Mouse (Mus musculus) neural tube, embryonic 11.5 days (tissue): ENCODE data around the gene 4930522H14Rik. TPM values are rescaled to one million over a fixed set of nuclear protein-coding genes. Genes with fewer than 3 reads are reported as not detected.

ENCODE experiments used
- ATAC-seq: fragments of 200-750 bp; cut with Nextera tagmentation; 2 replicates; pipeline ENCODE4 v1.8.0; 2017; ENCODE audit warnings: moderate number of reproducible peaks, mild to moderate bottlenecking, moderate TSS enrichment, moderate library complexity; ENCODE audit not compliant: insufficient read depth, low FRiP score, low TSS enrichment
- DNase-seq: peaks from one replicate; pipeline ENCODE4 v3.0.0-alpha.2; 2015; ENCODE audit warnings: low spot score
- H3K27ac ChIP-seq: fragments of 300-500 bp; sonication (generic); 2 replicates; pipeline ENCODE4 v1.5.1; 2014; ENCODE audit warnings: low read depth, mild to moderate bottlenecking, low read length
- H3K27me3 ChIP-seq: fragments of 300-500 bp; sonication (generic); 2 replicates; pipeline ENCODE4 v1.6.1; 2014; ENCODE audit warnings: mild to moderate bottlenecking, low read length, mixed read lengths; ENCODE audit not compliant: control insufficient read depth, insufficient read depth
- H3K36me3 ChIP-seq: fragments of 300-500 bp; sonication (generic); 2 replicates; pipeline ENCODE4 v1.6.1; 2014; ENCODE audit warnings: mild to moderate bottlenecking, low read length, moderate library complexity, mixed read lengths; ENCODE audit not compliant: control insufficient read depth, insufficient read depth
- H3K4me1 ChIP-seq: fragments of 300-500 bp; sonication (generic); 2 replicates; pipeline ENCODE4 v1.6.1; 2014; ENCODE audit warnings: low read length, mixed read lengths; ENCODE audit not compliant: control insufficient read depth, insufficient read depth
- H3K4me2 ChIP-seq: fragments of 300-500 bp; sonication (generic); 2 replicates; pipeline ENCODE4 v1.6.1; 2014; ENCODE audit warnings: low read depth, mild to moderate bottlenecking, moderate library complexity
- H3K4me3 ChIP-seq: fragments of 300-500 bp; sonication (generic); 2 replicates; pipeline ENCODE4 v1.5.1; 2014; ENCODE audit warnings: low read depth, low read length
- H3K9ac ChIP-seq: fragments of 300-500 bp; sonication (generic); 2 replicates; pipeline ENCODE4 v1.6.1; 2014; ENCODE audit warnings: mild to moderate bottlenecking, low read length
- H3K9me3 ChIP-seq: fragments of 300-500 bp; sonication (generic); 2 replicates; pipeline ENCODE4 v1.6.1; 2016; ENCODE audit warnings: low read length; ENCODE audit not compliant: control insufficient read depth
- whole genome bisulfite sequencing: fragments of 180-500 bp; shearing (Covaris S2); extraction: QIAGEN DNeasy Blood & Tissue Kit; methylation state at CpG from one replicate; pipeline ENCODE4 v1.1.7; 2014; 5-methylcytosine and 5-hydroxymethylcytosine counted together
- polyA plus RNA-seq: library from polyadenylated mRNA; unstranded; fragments of >200 nt; fragmentation: Nextera tagmentation; extraction: Ambion mirVana; gene quantifications from 2 replicates; pipeline ENCODE4 v1.2.1, GENCODE M21; 2014

4930522H14Rik gene
- polyA plus RNA-seq, 1 experiment from 2014 or later: not detected

- Histone ChIP-seq H3K4me2 (no peak overlapping the region), H3K27me3 (no peaks in the 10 kb centered on the region), H3K27ac (no peak overlapping the region), H3K4me3 (no peak overlapping the region), H3K4me1 (no peaks in the 10 kb centered on the region), H3K9ac (no peak overlapping the region), H3K36me3 (no peaks in the 10 kb centered on the region), H3K9me3 (no peaks in the 10 kb centered on the region)
- ATAC-seq: no peak
- WGBS: 44% methylated on average over 11 of the region's 11 CpGs
- peak; percentile 16 for DNase-seq
Observed at GRCm38 (mm10) chr4:109550338-109551150, 19.4 kb upstream of the 4930522H14Rik start.

GRCm38 (mm10) chr4:109547306-109547705 lies 16.2 kb upstream of the 4930522H14Rik start:
- no peak overlapping the region for H3K4me2 ChIP-seq
- no peaks in the 10 kb centered on the region for H3K36me3 ChIP-seq
- H3K27me3 ChIP-seq: no peaks in the 10 kb centered on the region
- no peaks in the 10 kb centered on the region for H3K9me3 ChIP-seq
- H3K4me3 ChIP-seq: no peak overlapping the region
- no peak overlapping the region for H3K9ac ChIP-seq
- no peak overlapping the region for H3K27ac ChIP-seq
- no peak for ATAC-seq
- H3K4me1 ChIP-seq: no peaks in the 10 kb centered on the region
- WGBS: 27% methylated on average over 2 of the region's 2 CpGs
- no peak for DNase-seq

GRCm38 (mm10) chr4:109546538-109546937 lies 15.4 kb upstream of the 4930522H14Rik start:
- Histone ChIP-seq H3K4me2 (no peak overlapping the region), H3K27me3 (no peaks in the 10 kb centered on the region), H3K36me3 (no peaks in the 10 kb centered on the region), H3K4me3 (no peak overlapping the region), H3K27ac (no peak overlapping the region), H3K4me1 (no peaks in the 10 kb centered on the region), H3K9me3 (no peaks in the 10 kb centered on the region), H3K9ac (no peak overlapping the region)
- DNase-seq: no peak
- no peak for ATAC-seq
- 87% methylated on average over 2 of the region's 2 CpGs for WGBS

GRCm38 (mm10) chr4:109530245-109530816 lies 766 bp downstream of the 4930522H14Rik start:
- no peak overlapping the region for H3K9ac ChIP-seq
- WGBS: 48% methylated on average over 15 of the region's 15 CpGs

GRCm38 (mm10) chr4:109504885-109505284 lies 26.2 kb downstream of the 4930522H14Rik start:
- ATAC-seq (peak; percentile 45; the same call in 1 of the 2 replicates), DNase-seq (peak; percentile 57)
- 7% methylated on average over 5 of the region's 5 CpGs for WGBS
- no peaks in the 10 kb centered on the region for H3K36me3 ChIP-seq
- no peaks in the 10 kb centered on the region for H3K4me1 ChIP-seq
- no peak overlapping the region for H3K4me2 ChIP-seq
- no peak overlapping the region for H3K9ac ChIP-seq
- no peaks in the 10 kb centered on the region for H3K9me3 ChIP-seq
- H3K27ac ChIP-seq: no peak overlapping the region
- H3K27me3 ChIP-seq: no peaks in the 10 kb centered on the region
- H3K4me3 ChIP-seq: no peak overlapping the region

More at GRCm38 (mm10) chr4:109530245-109530816, 766 bp downstream of the 4930522H14Rik start:
- Histone ChIP-seq H3K27me3 (no peaks in the 10 kb centered on the region), H3K9me3 (no peaks in the 10 kb centered on the region), H3K27ac (no peak overlapping the region), H3K36me3 (no peaks in the 10 kb centered on the region), H3K4me3 (no peak overlapping the region), H3K4me2 (no peak overlapping the region), H3K4me1 (no peaks in the 10 kb centered on the region)
- DNase-seq: no peak
- no peak; the same call in 1 of the 2 replicates for ATAC-seq

DNA sequence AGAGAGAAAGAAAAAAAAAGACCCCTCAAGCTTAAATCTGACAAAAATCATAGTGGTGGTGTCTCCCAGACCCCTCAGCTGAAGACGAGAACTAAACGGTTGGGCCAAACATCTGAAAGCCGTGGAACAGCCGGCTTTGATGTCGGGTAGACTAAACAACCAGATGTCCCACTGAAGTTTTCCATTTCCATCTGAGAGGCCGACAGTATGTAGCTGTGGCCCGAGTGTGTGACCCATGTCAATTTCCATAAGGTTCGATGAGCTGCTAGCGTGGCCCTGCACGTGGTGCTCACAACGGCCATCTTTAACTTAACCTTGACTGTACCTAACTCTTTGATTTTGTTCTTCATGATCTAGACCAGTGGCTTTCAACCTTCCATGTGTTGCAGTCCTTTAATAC lies 32.6 kb downstream of the 4930522H14Rik start:
- WGBS: 77% methylated on average over 11 of the region's 11 CpGs
- ATAC-seq: no peak
- no peak for DNase-seq

GRCm38 (mm10) chr4:109493581-109493980 lies 37.5 kb downstream of the 4930522H14Rik start:
- Histone ChIP-seq H3K9ac (no peak overlapping the region), H3K27ac (no peak overlapping the region), H3K4me3 (no peak overlapping the region), H3K4me2 (no peak overlapping the region), H3K4me1 (no peaks in the 10 kb centered on the region), H3K36me3 (no peaks in the 10 kb centered on the region), H3K9me3 (no peaks in the 10 kb centered on the region), H3K27me3 (no peaks in the 10 kb centered on the region)
- no peak for ATAC-seq
- no peak for DNase-seq

More for the DNA sequence above, 32.6 kb downstream of the 4930522H14Rik start:
- Histone ChIP-seq H3K4me3 (no peak overlapping the region), H3K27me3 (no peaks in the 10 kb centered on the region), H3K4me1 (no peaks in the 10 kb centered on the region), H3K27ac (no peak overlapping the region), H3K36me3 (no peaks in the 10 kb centered on the region), H3K9me3 (no peaks in the 10 kb centered on the region), H3K9ac (no peak overlapping the region), H3K4me2 (no peak overlapping the region)

DNA sequence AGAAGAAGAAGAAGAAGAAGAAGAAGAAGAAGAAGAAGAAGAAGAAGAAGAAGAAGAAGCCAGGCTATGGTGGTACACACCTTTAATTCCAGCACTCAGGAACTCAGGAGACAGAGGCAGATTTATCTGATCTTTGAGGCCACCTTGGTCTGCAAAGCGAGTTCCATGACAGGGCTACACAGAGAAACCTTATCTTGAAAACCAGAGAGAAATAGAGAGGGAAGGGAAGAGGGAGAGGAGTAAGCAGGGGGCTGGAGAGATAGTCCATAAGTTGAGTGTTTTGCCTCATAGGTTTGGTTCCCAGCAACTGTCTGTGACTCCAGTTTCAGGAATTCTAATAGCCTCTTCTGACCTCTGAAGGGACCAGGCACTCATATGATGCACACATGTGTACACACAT lies 42.3 kb downstream of the 4930522H14Rik start:
- no peaks in the 10 kb centered on the region for H3K9me3 ChIP-seq
- H3K27me3 ChIP-seq: no peaks in the 10 kb centered on the region
- DNase-seq: no peak
- no peaks in the 10 kb centered on the region for H3K4me1 ChIP-seq
- no peak overlapping the region for H3K4me3 ChIP-seq
- H3K36me3 ChIP-seq: no peaks in the 10 kb centered on the region
- no peak for ATAC-seq
- H3K4me2 ChIP-seq: no peak overlapping the region
- WGBS: 71% methylated on average over 1 of the region's 1 CpGs
- no peak overlapping the region for H3K9ac ChIP-seq
- no peak overlapping the region for H3K27ac ChIP-seq

GRCm38 (mm10) chr4:109484621-109485020 lies 46.5 kb downstream of the 4930522H14Rik start, which contains the start of gene Rnf11:
TSS of gene Rnf11 (minus strand) at chr4:109484728.
- no peaks in the 10 kb centered on the region for H3K9me3 ChIP-seq
- DNase-seq (no peak), ATAC-seq (no peak)
- H3K9ac ChIP-seq: no peak within 1 kb of the TSS
- no peak within 1 kb of the TSS for H3K4me3 ChIP-seq
- no peak within 1 kb of the TSS for H3K4me2 ChIP-seq
- H3K27me3 ChIP-seq: no peaks in the 10 kb centered on the region
- WGBS: 86% methylated on average over 3 of the region's 3 CpGs
- H3K4me1 ChIP-seq: no peaks in the 10 kb centered on the region
- H3K27ac ChIP-seq: no peak within 1 kb of the TSS
- H3K36me3 ChIP-seq: no peaks in the 10 kb centered on the region
